Mouse (Mus musculus): ENCODE measurements around the gene Hdac9. TPM values are rescaled to one million over a fixed set of nuclear protein-coding genes. Genes with fewer than 3 reads are reported as not detected.
A peak's percentile ranks its signal among the peaks of the same experiment; 100 is the strongest.

The Hdac9 gene
- total and polyA plus RNA-seq, 2 experiments: 0.56 to 1.6 TPM

GRCm38 (mm10) chr12:34688941-34689340, 228.0 kb downstream of the Hdac9 start:
- 81% methylated on average over 4 of the region's 4 CpGs for WGBS
- H3K36me3 ChIP-seq (ENCODE audit: control insufficient read depth, insufficient read depth, low read length): no peaks in the 10 kb centered on the region
- TF ChIP-seq CTCF (IDR thresholded peaks at IDR 0.05; ENCODE audit: low read depth, low read length) (no peak), POLR2A (IDR thresholded peaks at IDR 0.05; ENCODE audit: extremely low read depth, insufficient read depth, low read length) (no peak)
- no peak overlapping the region for H3K9ac ChIP-seq (ENCODE audit: low read depth, low read length)
- no peaks in the 10 kb centered on the region for H3K27me3 ChIP-seq (ENCODE audit: control insufficient read depth, insufficient read depth, low read length)
- no peaks in the 10 kb centered on the region for H3K4me1 ChIP-seq (ENCODE audit: control insufficient read depth, insufficient read depth, low read length)
- H3K4me3 ChIP-seq (ENCODE audit: insufficient read depth, low read depth, low read length): no peak overlapping the region
- no peaks in the 10 kb centered on the region for H3K79me2 ChIP-seq (ENCODE audit: control insufficient read depth, insufficient read depth, low read length)
- DNase-seq (ENCODE audit: extremely low read depth, low read depth, low spot score): no peak
- H3K27ac ChIP-seq (replicated peaks; ENCODE audit: insufficient read depth, low read depth, low read length): no peak overlapping the region

GRCm38 (mm10) chr12:34683375-34683774, 233.5 kb downstream of the Hdac9 start:
- DNase-seq (ENCODE audit: extremely low read depth, low read depth, low spot score): peak; percentile 3
- Histone ChIP-seq H3K9ac (ENCODE audit: low read depth, low read length) (no peak overlapping the region), H3K79me2 (ENCODE audit: control insufficient read depth, insufficient read depth, low read length) (no peaks in the 10 kb centered on the region), H3K36me3 (ENCODE audit: control insufficient read depth, insufficient read depth, low read length) (no peaks in the 10 kb centered on the region), H3K27me3 (ENCODE audit: control insufficient read depth, insufficient read depth, low read length) (no peaks in the 10 kb centered on the region), H3K4me3 (ENCODE audit: insufficient read depth, low read depth, low read length) (no peak overlapping the region), H3K27ac (replicated peaks; ENCODE audit: insufficient read depth, low read depth, low read length) (no peak overlapping the region), H3K4me1 (ENCODE audit: control insufficient read depth, insufficient read depth, low read length) (no peaks in the 10 kb centered on the region)
- TF ChIP-seq CTCF (IDR thresholded peaks at IDR 0.05; ENCODE audit: low read depth, low read length) (no peak), POLR2A (IDR thresholded peaks at IDR 0.05; ENCODE audit: extremely low read depth, insufficient read depth, low read length) (no peak)
- WGBS: 81% methylated on average over 4 of the region's 4 CpGs

- Histone ChIP-seq H3K36me3 (ENCODE audit: control insufficient read depth, insufficient read depth, low read length) (no peaks in the 10 kb centered on the region), H3K79me2 (ENCODE audit: control insufficient read depth, insufficient read depth, low read length) (no peaks in the 10 kb centered on the region), H3K4me3 (ENCODE audit: insufficient read depth, low read depth, low read length) (no peak overlapping the region), H3K27me3 (ENCODE audit: control insufficient read depth, insufficient read depth, low read length) (no peaks in the 10 kb centered on the region), H3K27ac (replicated peaks; ENCODE audit: insufficient read depth, low read depth, low read length) (no peak overlapping the region), H3K4me1 (ENCODE audit: control insufficient read depth, insufficient read depth, low read length) (no peaks in the 10 kb centered on the region), H3K9ac (ENCODE audit: low read depth, low read length) (no peak overlapping the region)
- WGBS: 94% methylated on average over 3 of the region's 3 CpGs
- no peak for TF ChIP-seq CTCF (IDR thresholded peaks at IDR 0.05; ENCODE audit: low read depth, low read length)
- no peak for TF ChIP-seq POLR2A (IDR thresholded peaks at IDR 0.05; ENCODE audit: extremely low read depth, insufficient read depth, low read length)
- DNase-seq (ENCODE audit: extremely low read depth, low read depth, low spot score): no peak
These were observed 234.2 kb downstream of the Hdac9 start for GRCm38 (mm10) chr12:34682657-34683056.

- Histone ChIP-seq H3K27me3 (ENCODE audit: control insufficient read depth, insufficient read depth, low read length) (no peaks in the 10 kb centered on the region), H3K27ac (replicated peaks; ENCODE audit: insufficient read depth, low read depth, low read length) (no peak overlapping the region), H3K9ac (ENCODE audit: low read depth, low read length) (no peak overlapping the region), H3K4me1 (ENCODE audit: control insufficient read depth, insufficient read depth, low read length) (no peaks in the 10 kb centered on the region), H3K4me3 (ENCODE audit: insufficient read depth, low read depth, low read length) (no peak overlapping the region), H3K79me2 (ENCODE audit: control insufficient read depth, insufficient read depth, low read length) (no peaks in the 10 kb centered on the region), H3K36me3 (ENCODE audit: control insufficient read depth, insufficient read depth, low read length) (no peaks in the 10 kb centered on the region)
- TF ChIP-seq CTCF (IDR thresholded peaks at IDR 0.05; ENCODE audit: low read depth, low read length) (no peak), POLR2A (IDR thresholded peaks at IDR 0.05; ENCODE audit: extremely low read depth, insufficient read depth, low read length) (no peak)
- WGBS: 73% methylated on average over 5 of the region's 5 CpGs
- no peak for DNase-seq (ENCODE audit: extremely low read depth, low read depth, low spot score)
These were observed 236.3 kb downstream of the Hdac9 start for GRCm38 (mm10) chr12:34680576-34680975.

GRCm38 (mm10) chr12:34677110-34677509, 239.8 kb downstream of the Hdac9 start:
- Histone ChIP-seq H3K4me3 (ENCODE audit: insufficient read depth, low read depth, low read length) (no peak overlapping the region), H3K79me2 (ENCODE audit: control insufficient read depth, insufficient read depth, low read length) (no peaks in the 10 kb centered on the region), H3K27ac (replicated peaks; ENCODE audit: insufficient read depth, low read depth, low read length) (no peak overlapping the region), H3K27me3 (ENCODE audit: control insufficient read depth, insufficient read depth, low read length) (no peaks in the 10 kb centered on the region), H3K36me3 (ENCODE audit: control insufficient read depth, insufficient read depth, low read length) (no peaks in the 10 kb centered on the region), H3K9ac (ENCODE audit: low read depth, low read length) (no peak overlapping the region), H3K4me1 (ENCODE audit: control insufficient read depth, insufficient read depth, low read length) (no peaks in the 10 kb centered on the region)
- 84% methylated on average over 6 of the region's 6 CpGs for whole genome bisulfite sequencing
- TF ChIP-seq CTCF (IDR thresholded peaks at IDR 0.05; ENCODE audit: low read depth, low read length) (no peak), POLR2A (IDR thresholded peaks at IDR 0.05; ENCODE audit: extremely low read depth, insufficient read depth, low read length) (no peak)
- no peak for DNase-seq (ENCODE audit: extremely low read depth, low read depth, low spot score)

GRCm38 (mm10) chr12:34674235-34674634, 242.7 kb downstream of the Hdac9 start:
- WGBS: 57% methylated on average over 2 of the region's 2 CpGs

More at GRCm38 (mm10) chr12:34674235-34674634, 242.7 kb downstream of the Hdac9 start:
- Histone ChIP-seq H3K4me3 (ENCODE audit: insufficient read depth, low read depth, low read length) (no peak overlapping the region), H3K79me2 (ENCODE audit: control insufficient read depth, insufficient read depth, low read length) (no peaks in the 10 kb centered on the region), H3K9ac (ENCODE audit: low read depth, low read length) (no peak overlapping the region), H3K36me3 (ENCODE audit: control insufficient read depth, insufficient read depth, low read length) (no peaks in the 10 kb centered on the region), H3K27ac (replicated peaks; ENCODE audit: insufficient read depth, low read depth, low read length) (no peak overlapping the region), H3K4me1 (ENCODE audit: control insufficient read depth, insufficient read depth, low read length) (no peaks in the 10 kb centered on the region), H3K27me3 (ENCODE audit: control insufficient read depth, insufficient read depth, low read length) (no peaks in the 10 kb centered on the region)
- no peak for DNase-seq (ENCODE audit: extremely low read depth, low read depth, low spot score)
- TF ChIP-seq CTCF (IDR thresholded peaks at IDR 0.05; ENCODE audit: low read depth, low read length): no peak
- TF ChIP-seq POLR2A (IDR thresholded peaks at IDR 0.05; ENCODE audit: extremely low read depth, insufficient read depth, low read length): no peak

Measured in liver, adult 2 months (tissue).